Mouse (Mus musculus): ENCODE data around the gene Cadps.

The Cadps gene

GRCm38 (mm10) chr14:12722452-12723194 is 100.3 kb downstream of the Cadps start:
- DNase-seq = no peak

DNA sequence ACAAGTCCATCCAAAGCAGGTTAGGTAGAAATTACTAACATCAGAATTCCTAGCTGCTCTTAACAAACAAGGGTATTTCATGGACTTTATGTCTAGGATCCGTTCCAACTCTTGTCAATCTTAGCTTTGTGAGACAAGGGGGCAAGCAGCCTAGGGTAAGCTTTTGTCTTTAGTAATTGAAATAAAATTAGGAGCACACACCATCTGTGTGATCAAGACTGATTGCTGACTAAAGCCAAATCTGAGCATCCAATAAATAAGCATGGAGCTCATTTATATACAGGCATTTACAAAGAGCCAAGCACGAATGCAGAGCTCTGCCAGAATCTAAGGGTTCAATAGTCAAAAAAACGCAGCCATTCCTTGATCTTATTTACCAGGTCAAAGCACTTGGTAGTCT is 104.1 kb downstream of the Cadps start:
- no peak for DNase-seq

GRCm38 (mm10) chr14:12715906-12716659 is 106.8 kb downstream of the Cadps start:
- no peak for DNase-seq

DNA sequence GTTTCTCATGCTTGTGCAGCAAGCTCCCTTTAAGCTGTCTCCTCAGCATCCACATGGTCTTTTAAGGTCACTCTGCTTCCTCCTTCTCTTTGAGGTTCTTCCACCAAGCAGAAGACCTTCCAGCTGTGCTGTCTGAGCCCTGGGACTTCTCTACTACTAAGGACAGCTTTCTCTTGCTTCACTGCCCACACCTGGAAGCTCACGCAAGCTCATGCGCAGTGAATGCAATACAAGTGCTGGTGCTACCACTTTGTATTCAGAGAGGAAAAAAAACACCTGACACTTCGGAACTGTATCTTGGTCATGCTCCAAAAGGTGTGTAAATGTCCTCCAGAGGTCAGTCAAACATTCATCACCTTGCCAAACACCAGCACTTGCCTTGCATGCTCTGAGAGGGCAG is 115.5 kb downstream of the Cadps start:
- no peak for DNase-seq

DNA sequence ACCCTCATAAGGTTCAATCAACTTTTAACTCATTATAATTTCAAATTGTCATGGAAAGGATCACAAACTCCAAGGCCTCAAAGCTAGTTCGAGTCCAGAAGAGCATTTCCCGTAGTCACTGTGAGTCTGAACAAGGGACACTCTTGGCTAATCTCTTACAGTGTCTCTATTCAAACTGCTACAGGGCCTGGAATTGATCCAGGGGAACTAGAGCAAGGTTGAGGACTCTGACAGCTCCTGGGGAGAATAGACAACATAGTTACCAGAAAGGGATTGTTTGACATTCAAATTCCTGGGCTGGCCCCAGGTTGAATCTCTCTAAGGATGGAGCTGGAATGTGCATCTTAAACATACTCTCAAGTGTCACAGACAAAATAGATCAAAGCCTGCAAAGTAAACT is 118.4 kb downstream of the Cadps start:
- DNase-seq = no peak

- no peak for DNase-seq
Observed at GRCm38 (mm10) chr14:12690201-12690600, 132.7 kb downstream of the Cadps start.

DNA sequence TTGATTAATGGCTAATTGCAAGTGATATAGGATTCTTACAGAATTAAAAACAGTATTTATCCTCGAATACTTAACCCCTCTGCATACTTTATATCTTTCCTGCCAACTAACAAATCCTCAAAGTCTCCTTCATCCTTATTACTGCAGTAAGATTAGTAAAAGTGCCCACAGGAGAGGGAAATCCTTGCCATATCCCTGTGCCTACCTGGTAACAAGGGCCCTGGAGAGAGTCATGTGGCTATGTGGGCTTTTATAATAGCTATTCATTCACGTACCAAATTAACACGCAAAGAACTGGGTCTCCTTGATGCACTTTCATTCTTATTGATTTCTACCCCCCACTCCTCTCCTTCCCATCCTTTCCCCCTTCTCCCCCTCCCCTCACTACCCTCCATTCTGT is 137.9 kb downstream of the Cadps start:
- DNase-seq = no peak

DNA sequence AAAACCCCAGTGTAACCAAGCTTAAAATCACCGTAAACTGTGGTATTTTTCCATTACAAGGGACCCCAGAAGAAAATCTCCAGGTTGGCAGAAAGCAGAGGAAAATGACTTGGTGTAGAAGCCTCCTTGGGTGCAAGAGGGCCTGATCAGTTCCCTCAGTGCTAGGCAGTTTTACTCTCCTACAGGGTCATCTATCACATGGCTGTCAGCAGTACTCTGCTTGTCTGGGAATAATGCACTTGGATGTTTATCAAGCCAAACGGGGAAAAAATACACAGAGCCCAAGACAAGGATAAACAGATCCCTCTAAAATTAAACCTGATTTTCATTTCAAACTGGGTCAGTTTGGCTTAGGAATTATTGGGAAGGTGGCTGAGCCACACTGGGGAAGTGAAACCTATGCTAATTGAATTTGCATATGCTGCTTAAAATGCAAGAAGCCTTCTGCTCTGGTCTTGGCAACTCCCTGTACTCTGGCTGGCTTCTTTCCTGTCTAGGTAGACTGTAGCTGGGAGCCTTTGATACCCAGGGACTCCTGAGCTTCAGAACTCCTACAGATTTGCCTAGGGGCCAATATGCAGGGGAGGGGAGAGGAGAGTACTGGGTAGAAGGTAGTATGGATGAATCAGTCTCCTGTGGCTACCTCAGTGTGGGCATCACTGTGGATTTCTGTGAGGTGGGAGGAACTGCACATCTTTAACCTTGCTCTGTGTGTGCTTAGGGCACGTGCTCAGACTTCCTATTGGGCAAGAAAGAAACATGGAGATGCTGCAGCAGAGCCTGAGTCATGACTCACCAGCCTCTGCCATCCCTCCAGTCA is 141.8 kb downstream of the Cadps start:
- DNase-seq = no peak

DNA sequence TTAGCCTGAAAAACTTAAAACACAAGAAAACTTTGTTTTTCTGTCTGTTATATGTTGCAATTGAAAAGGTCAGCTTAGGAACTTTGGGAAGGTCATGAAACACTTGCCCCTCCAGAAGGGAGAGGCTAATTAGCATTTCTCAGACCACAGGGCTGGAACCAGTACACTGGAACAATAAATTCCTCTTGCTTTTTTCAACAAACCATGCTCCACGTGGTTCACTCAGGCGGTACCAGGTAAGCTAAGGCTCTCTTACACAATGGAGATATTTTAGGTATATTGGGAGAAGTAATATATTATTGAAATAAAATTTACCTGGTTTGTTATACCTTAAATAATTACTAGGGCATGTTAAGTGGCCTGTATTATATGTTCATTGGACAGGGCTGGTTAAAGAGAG is 161.4 kb downstream of the Cadps start:
- no peak for DNase-seq

DNA sequence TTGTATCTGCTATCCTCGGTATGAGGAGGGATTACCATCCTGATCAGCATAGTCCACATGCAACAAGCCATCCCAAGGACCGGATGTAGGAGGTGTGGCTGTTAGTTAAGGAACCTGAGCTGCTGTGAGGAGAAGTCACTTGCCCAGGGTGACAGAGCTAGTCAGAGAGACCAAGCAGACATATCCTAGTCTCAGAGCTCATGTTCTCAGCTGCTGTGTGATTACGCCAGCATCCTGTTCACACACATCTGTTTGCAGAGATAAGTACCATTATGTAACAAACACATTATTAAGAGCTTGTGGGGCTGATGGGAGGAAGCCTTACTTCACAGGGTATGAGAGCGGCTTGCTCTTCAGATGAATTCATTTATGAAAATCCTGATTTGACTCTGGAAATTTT is 165.5 kb downstream of the Cadps start:
- DNase-seq = no peak

GRCm38 (mm10) chr14:12642868-12643512 is 179.9 kb downstream of the Cadps start:
- DNase-seq = no peak

GRCm38 (mm10) chr14:12638762-12639161 is 184.1 kb downstream of the Cadps start:
- no peak for DNase-seq

GRCm38 (mm10) chr14:12637121-12637754 is 185.6 kb downstream of the Cadps start:
- no peak for DNase-seq

DNA sequence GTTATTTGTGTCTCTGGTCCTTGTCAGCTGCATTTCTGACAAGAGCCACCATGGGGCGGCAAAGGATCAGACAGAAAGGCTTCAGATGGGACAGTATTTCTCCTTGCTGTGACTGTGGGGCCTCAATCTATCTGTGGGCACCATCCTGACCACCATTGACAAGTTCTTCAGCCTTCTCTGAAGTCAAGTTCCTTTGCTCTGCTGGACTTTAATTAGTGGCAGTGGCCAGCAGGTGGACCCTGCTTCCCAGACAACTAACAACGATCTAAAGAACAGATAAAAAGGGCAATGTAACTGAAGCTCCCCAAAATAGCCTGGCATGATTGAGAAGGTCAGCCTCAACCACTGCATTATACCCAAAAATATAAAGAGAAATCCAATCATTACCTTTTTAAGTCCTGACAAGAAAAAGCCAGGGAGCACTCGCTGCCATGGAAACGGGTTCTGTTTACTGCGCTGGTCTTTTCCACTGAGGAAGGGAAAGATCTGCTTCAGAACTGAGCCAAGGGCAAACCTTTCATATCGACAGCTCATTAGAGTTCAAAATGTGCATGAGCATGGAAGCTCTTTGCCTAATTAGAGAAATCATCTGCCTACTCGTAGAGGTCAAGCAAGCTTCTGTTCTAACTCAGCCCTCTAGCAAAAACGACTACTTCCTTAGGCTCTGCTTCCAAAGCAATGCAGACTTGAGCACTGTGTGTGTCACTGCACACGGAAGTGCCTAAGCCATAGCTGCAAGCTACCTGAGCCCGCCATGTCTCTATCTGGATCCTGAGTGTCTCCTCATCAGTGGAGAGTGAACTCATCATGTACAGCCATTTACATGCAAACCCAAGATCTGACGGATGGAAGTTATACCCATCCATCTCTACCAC is 198.4 kb downstream of the Cadps start:
- DNase-seq = no peak

- no peak for DNase-seq
Observed at GRCm38 (mm10) chr14:12607025-12607424, 215.9 kb downstream of the Cadps start.

GRCm38 (mm10) chr14:12606202-12606601 is 216.7 kb downstream of the Cadps start:
- DNase-seq = no peak

DNA sequence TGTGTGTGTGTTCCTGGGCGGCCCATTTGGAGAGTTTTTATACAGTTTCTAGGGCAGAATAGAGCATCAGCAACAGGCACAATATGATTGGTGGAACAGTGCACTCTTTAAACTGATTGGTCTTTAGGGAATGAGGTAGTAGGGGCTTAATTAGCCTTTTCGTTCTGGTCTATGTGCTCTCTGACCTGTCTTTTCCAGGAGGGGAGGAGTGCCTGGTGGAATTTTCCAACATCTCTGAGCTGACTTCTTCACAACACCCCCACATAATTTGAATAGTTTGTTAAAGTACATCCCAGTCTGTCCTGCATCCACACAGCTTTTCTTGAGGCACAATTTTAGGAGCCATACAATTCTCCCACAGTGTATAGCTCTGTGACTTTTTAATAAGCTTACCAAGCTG is 220.8 kb downstream of the Cadps start:
- no peak for DNase-seq

DNA sequence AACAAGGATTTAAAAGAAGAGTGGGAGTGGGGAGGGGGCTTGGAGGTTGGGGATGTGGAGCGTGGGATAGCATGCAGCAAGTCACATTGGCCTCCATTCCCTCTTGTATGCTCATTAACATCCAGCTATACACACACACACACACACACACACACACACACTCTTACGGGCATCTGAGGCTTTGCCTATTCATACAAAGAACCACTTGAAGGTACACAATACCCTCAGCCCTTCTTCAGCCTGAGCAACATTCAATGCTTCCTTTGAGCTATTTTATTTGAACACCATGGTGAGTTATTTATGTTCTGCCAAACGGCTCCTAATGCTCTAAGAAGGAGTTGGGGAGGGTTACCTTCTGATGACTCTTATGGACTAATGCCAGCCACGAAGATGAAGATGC is 227.6 kb downstream of the Cadps start:
- no peak for DNase-seq

DNA sequence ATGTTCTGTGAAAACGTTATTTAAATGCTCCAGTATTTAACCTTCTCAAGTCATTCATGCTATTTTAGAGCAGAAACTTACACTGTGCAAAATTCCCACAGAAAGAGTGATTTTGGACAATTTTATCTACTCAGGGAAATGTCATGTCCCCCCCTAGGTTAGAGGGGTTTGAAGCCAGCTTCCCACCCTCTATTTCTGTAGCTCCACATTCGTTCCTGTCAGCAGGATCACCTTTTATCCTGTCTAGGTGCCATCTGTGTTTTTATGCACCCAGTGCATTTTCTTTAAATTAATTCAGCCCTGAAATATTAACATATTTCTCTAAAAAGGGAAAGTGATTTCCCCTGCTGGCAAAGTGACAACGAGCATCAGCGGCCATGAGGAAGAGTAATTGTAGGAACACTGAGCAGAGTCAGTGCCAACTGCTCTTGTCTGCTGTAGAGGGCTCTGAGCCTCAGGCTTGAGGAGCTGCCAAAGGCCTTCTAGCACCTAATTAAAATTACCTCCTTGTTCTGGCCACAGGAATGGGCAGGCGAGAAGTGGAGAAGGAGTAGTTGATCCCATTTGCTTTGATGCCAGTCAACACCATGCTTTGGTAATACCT is 230.3 kb downstream of the Cadps start:
- no peak for DNase-seq

- no peak for DNase-seq
Observed at GRCm38 (mm10) chr14:12591829-12592228, 231.1 kb downstream of the Cadps start.

- no peak for DNase-seq
Observed at GRCm38 (mm10) chr14:12583536-12583935, 239.3 kb downstream of the Cadps start.
